Mouse (Mus musculus) lung, embryonic 16.5 days (tissue): ENCODE measurements around the gene Fmo1. TPM values are rescaled to one million over a fixed set of nuclear protein-coding genes. Genes with fewer than 3 reads are reported as not detected.
A peak's percentile ranks its signal among the peaks of the same experiment; 100 is the strongest.

Experiments used
- ATAC-seq: fragments of 200-750 bp; cut with Nextera tagmentation; 2 replicates; pipeline ENCODE4 v1.8.0; 2017; ENCODE audit warnings: low read depth, mild to moderate bottlenecking, moderate library complexity
- H3K27ac ChIP-seq: fragments of 300-500 bp; sonication (generic); 2 replicates; pipeline ENCODE4 v1.5.1; 2014; ENCODE audit warnings: mild to moderate bottlenecking, control low read depth, low read length
- H3K27me3 ChIP-seq: fragments of 300-500 bp; sonication (generic); 2 replicates; pipeline ENCODE4 v1.6.1; 2014; ENCODE audit warnings: low read depth, low read length, mixed read lengths; ENCODE audit not compliant: control insufficient read depth, insufficient read depth
- H3K36me3 ChIP-seq: fragments of 300-500 bp; sonication (generic); 2 replicates; pipeline ENCODE4 v1.6.1; 2014; ENCODE audit warnings: low read length; ENCODE audit not compliant: control insufficient read depth, insufficient read depth
- H3K4me1 ChIP-seq: fragments of 300-500 bp; sonication (generic); replicated peaks from 2 replicates; pipeline ENCODE4 v1.6.1; 2014; ENCODE audit warnings: low read length, mixed read lengths; ENCODE audit not compliant: control insufficient read depth, insufficient read depth
- H3K4me2 ChIP-seq: fragments of 300-500 bp; sonication (generic); 2 replicates; pipeline ENCODE4 v1.6.1; 2014; ENCODE audit warnings: low read depth, low read length, control low read depth
- H3K4me3 ChIP-seq: fragments of 300-500 bp; sonication (generic); 2 replicates; pipeline ENCODE4 v1.5.1; 2014; ENCODE audit warnings: mild to moderate bottlenecking, low read length, control low read depth
- H3K9ac ChIP-seq: fragments of 300-500 bp; sonication (generic); 2 replicates; pipeline ENCODE4 v1.6.1; 2014; ENCODE audit warnings: low read length, control low read depth
- H3K9me3 ChIP-seq: fragments of 300-500 bp; sonication (generic); 2 replicates; pipeline ENCODE4 v1.6.1; 2016; ENCODE audit warnings: low read length; ENCODE audit not compliant: control insufficient read depth
- WGBS: fragments of 180-500 bp; shearing (Covaris S2); extraction: QIAGEN DNeasy Blood & Tissue Kit; methylation state at CpG from one replicate; pipeline ENCODE4 v1.1.7; 2014; 5-methylcytosine and 5-hydroxymethylcytosine counted together
- polyA plus RNA-seq: library from polyadenylated mRNA; unstranded; fragments of >200 nt; fragmentation: Nextera tagmentation; extraction: Ambion mirVana; gene quantifications from 2 replicates; pipeline ENCODE4 v1.2.1, GENCODE M21; 2015

The Fmo1 gene
- polyA plus RNA-seq, 1 experiment from 2014 or later, result 29.2 TPM

DNA sequence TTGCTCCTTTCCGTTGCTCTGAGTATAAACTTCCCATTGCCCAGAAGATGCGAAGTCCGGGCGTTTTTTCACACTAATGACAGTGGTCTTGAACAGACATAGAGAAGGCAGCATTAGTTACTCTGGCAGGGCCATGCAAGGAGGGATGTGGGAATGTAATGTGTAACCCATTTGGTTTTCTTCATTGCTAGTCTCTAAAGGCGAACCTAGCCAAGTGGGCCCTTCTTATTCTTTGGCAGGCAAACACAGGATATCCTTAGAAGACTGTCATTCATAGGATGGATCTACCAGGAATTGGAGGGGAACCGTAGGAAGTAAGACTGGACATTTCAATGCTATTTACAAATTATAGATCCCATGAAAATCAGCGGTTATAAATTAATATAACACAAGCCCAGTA lies 21.2 kb upstream of the Fmo1 start:
- H3K27ac ChIP-seq, result no peak overlapping the region
- no peak overlapping the region for H3K4me2 ChIP-seq
- no peak overlapping the region for H3K4me3 ChIP-seq
- H3K9ac ChIP-seq, result no peak overlapping the region
- no peaks in the 10 kb centered on the region for H3K9me3 ChIP-seq
- ATAC-seq, result no peak
- H3K27me3 ChIP-seq, result no peaks in the 10 kb centered on the region
- H3K4me1 ChIP-seq, result 0 out of 2 replicates have a peak, but pooled peaks cover 4% of the 10 kb centered on the region
- 88% methylated on average over 7 of the region's 7 CpGs for WGBS
- no peaks in the 10 kb centered on the region; the same call in 1 of the 2 replicates for H3K36me3 ChIP-seq

- 0 out of 2 replicates have a peak, but pooled peaks cover 2% of the 10 kb centered on the region for H3K4me1 ChIP-seq
- ATAC-seq, result 0 out of 2 replicates have a peak, but pooled peaks have one; percentile 46
- no peak overlapping the region for H3K4me3 ChIP-seq
- WGBS, result 68% methylated on average over 11 of the region's 11 CpGs
- no peaks in the 10 kb centered on the region for H3K27me3 ChIP-seq
- no peak overlapping the region for H3K4me2 ChIP-seq
- no peak overlapping the region for H3K27ac ChIP-seq
- no peaks in the 10 kb centered on the region for H3K9me3 ChIP-seq
- H3K9ac ChIP-seq, result no peak overlapping the region
- H3K36me3 ChIP-seq, result no peaks in the 10 kb centered on the region; the same call in 1 of the 2 replicates
Observed at GRCm38 (mm10) chr1:162886138-162886816, 19.9 kb upstream of the Fmo1 start.

- 57% methylated on average over 4 of the region's 4 CpGs for WGBS
- Histone ChIP-seq H3K4me2 (no peak overlapping the region), H3K4me3 (no peak overlapping the region), H3K27me3 (no peaks in the 10 kb centered on the region), H3K4me1 (0 out of 2 replicates have a peak, but pooled peaks cover 2% of the 10 kb centered on the region), H3K9me3 (no peaks in the 10 kb centered on the region), H3K36me3 (no peaks in the 10 kb centered on the region; the same call in 1 of the 2 replicates), H3K9ac (no peak overlapping the region), H3K27ac (no peak overlapping the region)
- ATAC-seq, result no peak
Observed at GRCm38 (mm10) chr1:162882681-162883080, 16.3 kb upstream of the Fmo1 start.

- H3K4me1 ChIP-seq, result 0 out of 2 replicates have a peak, but pooled peaks cover 2% of the 10 kb centered on the region
- WGBS, result 50% methylated on average over 11 of the region's 11 CpGs
- no peaks in the 10 kb centered on the region for H3K27me3 ChIP-seq
- no peak overlapping the region for H3K4me2 ChIP-seq
- 0 out of 2 replicates have a peak, but pooled peaks have one; percentile 28 for ATAC-seq
- H3K9ac ChIP-seq, result no peak overlapping the region
- no peak overlapping the region; the same call in 1 of the 2 replicates for H3K27ac ChIP-seq
- H3K4me3 ChIP-seq, result no peak overlapping the region
- no peaks in the 10 kb centered on the region for H3K9me3 ChIP-seq
- no peaks in the 10 kb centered on the region for H3K36me3 ChIP-seq
Observed at GRCm38 (mm10) chr1:162879595-162880369, 13.4 kb upstream of the Fmo1 start.

DNA sequence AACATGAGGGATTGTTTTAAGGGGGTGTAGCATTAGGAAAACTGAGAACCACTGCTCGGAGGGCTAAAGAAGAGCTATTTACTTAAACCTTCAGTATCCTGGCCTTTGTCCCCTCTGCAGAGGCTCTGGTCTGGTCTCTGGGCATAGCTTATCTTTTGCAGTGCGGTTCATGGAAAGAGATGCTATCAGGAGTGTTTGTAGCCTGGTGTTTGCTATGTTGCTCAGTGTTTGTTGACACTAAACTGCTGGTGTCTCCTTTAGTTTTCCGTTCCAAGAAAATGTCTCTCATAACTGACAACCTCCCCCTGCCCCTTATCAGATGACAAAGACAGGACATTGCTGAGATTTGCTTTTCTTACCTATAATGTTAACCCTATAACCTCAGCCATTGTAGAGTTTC lies 8.7 kb upstream of the Fmo1 start:
- no peaks in the 10 kb centered on the region for H3K36me3 ChIP-seq
- H3K9ac ChIP-seq, result no peak overlapping the region
- WGBS, result 29% methylated on average over 3 of the region's 3 CpGs
- H3K4me3 ChIP-seq, result no peak overlapping the region
- no peak overlapping the region for H3K27ac ChIP-seq
- no peak overlapping the region for H3K4me2 ChIP-seq
- H3K4me1 ChIP-seq, result peaks cover 9% of the 10 kb centered on the region
- H3K27me3 ChIP-seq, result no peaks in the 10 kb centered on the region
- H3K9me3 ChIP-seq, result no peaks in the 10 kb centered on the region
- ATAC-seq, result no peak

- Histone ChIP-seq H3K4me3 (no peak overlapping the region), H3K9me3 (no peaks in the 10 kb centered on the region), H3K27ac (peak overlapping the region; percentile 37), H3K4me2 (no peak overlapping the region), H3K27me3 (no peaks in the 10 kb centered on the region), H3K9ac (no peak overlapping the region), H3K36me3 (no peaks in the 10 kb centered on the region), H3K4me1 (peaks cover 9% of the 10 kb centered on the region)
- ATAC-seq, result peak; percentile 62
- WGBS, result 18% methylated on average over 9 of the region's 9 CpGs
Observed at GRCm38 (mm10) chr1:162871701-162872311, 5.4 kb upstream of the Fmo1 start.

DNA sequence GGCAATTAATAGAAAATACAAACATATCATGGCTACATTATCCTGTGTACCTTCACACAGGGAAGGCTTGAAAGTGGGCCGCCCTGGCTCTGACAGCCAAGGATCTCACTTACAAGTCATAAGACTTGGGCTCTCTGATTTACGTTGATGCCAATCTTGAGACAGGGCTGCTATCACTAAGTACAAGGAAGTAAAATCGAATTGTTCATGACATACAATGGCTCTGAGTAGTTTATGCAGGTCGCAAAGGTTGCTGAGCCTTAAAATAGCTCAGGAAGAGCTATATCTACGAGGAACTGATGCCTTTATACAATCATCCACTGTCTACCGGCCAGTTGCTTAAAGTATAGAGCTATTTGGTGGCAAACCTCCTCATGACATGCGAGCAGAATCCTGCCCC lies 4.6 kb upstream of the Fmo1 start:
- H3K27ac ChIP-seq, result no peak overlapping the region
- 73% methylated on average over 7 of the region's 7 CpGs for WGBS
- H3K36me3 ChIP-seq, result no peaks in the 10 kb centered on the region

DNA sequence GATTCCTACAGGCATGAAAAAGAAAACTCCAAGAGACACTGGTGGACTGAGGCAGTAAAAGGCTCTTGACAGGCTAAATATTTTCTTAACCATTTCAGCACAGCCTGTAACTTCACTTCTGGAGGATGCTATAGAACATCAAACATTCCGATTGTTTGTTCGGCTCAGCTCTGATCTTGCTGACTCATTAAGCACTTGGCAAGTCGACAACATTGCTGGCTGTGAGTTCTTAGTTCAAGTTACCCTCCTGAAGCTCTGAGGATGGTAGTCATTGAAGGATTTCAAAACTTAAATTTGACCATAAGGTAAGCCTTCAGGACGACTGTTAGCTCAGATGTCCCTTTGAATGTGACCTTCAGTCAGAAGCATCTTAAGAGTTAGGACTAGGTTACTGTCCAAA lies 986 bp upstream of the Fmo1 start:
- 61% methylated on average over 4 of the region's 4 CpGs for WGBS
- no peaks in the 10 kb centered on the region for H3K27me3 ChIP-seq
- no peaks in the 10 kb centered on the region for H3K36me3 ChIP-seq
- no peak overlapping the region for H3K27ac ChIP-seq
- H3K4me2 ChIP-seq, result no peak overlapping the region
- H3K9me3 ChIP-seq, result no peaks in the 10 kb centered on the region
- no peak overlapping the region for H3K4me3 ChIP-seq
- no peak overlapping the region for H3K9ac ChIP-seq
- H3K4me1 ChIP-seq, result peaks cover 9% of the 10 kb centered on the region
- no peak for ATAC-seq

More for the DNA sequence above, 4.6 kb upstream of the Fmo1 start:
- Histone ChIP-seq H3K27me3 (no peaks in the 10 kb centered on the region), H3K4me1 (peaks cover 9% of the 10 kb centered on the region), H3K9me3 (no peaks in the 10 kb centered on the region), H3K4me2 (no peak overlapping the region), H3K9ac (no peak overlapping the region), H3K4me3 (no peak overlapping the region)
- ATAC-seq, result no peak

GRCm38 (mm10) chr1:162865493-162865830 lies 948 bp downstream of the Fmo1 start:
- WGBS, result 55% methylated on average over 3 of the region's 3 CpGs
- no peaks in the 10 kb centered on the region for H3K9me3 ChIP-seq
- H3K27me3 ChIP-seq, result no peaks in the 10 kb centered on the region
- peaks cover 2% of the 10 kb centered on the region; the same call in 1 of the 2 replicates for H3K4me1 ChIP-seq
- no peak overlapping the region for H3K4me2 ChIP-seq
- no peak overlapping the region for H3K4me3 ChIP-seq
- H3K27ac ChIP-seq, result no peak overlapping the region
- no peak for ATAC-seq
- H3K36me3 ChIP-seq, result no peaks in the 10 kb centered on the region
- H3K9ac ChIP-seq, result no peak overlapping the region
